In the genomic region with DNA sequence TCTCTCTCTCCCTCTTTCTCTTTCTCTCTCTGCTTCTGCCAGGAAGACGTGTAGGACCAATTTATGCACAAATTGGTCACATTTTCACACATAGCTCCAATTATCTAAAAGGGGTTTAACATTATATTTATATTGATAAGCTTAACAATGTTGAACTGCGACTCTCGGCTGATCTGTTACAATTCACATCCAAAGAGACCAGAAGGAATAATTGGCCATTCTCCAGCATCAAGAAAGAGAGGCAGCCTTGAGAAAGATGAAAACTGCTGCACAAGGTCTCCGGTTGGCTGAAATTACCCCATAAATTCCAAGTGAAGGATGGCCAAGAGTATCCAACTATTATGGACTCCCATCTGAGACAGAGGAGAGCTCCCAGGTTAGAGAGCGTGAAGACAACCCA, we compare ENCODE assay signal across 24 mouse cellular contexts.
DNase-seq lines count a peak whose midpoint lies in the region; ATAC-seq and TF ChIP-seq lines count a peak whose summit lies in the region.
"Had no signal": no experiment of that assay in that cellular context is flagged by ENCODE, and none has a peak within 500 bp of the region (broad histone marks: within the 10 kb centered on the region; RNA-seq: fewer than 3 reads in every experiment).

No protein-coding gene starts in this region.

- H3K27ac ChIP-seq in forebrain, embryonic 15.5 days (replicated peaks): peak overlapping the region; percentile 58
- no peak overlapping the region for H3K27ac ChIP-seq in forebrain, embryonic 11.5 days (ENCODE audit: low read depth, low read length)
- H3K27ac ChIP-seq in forebrain, embryonic 16.5 days (ENCODE audit: low read length): peak overlapping the region; percentile 79
- H3K27ac ChIP-seq: embryonic facial prominence, embryonic 12.5 days; embryonic facial prominence, embryonic 15.5 days; heart, embryonic 15.5 days; hindbrain, embryonic 10.5 days; hindbrain, embryonic 13.5 days had no signal

- ATAC-seq in forebrain, embryonic 15.5 days (replicated peaks): no peak
- no peak for ATAC-seq in forebrain, embryonic 11.5 days (replicated peaks; ENCODE audit: low FRiP score)
- ATAC-seq in forebrain, embryonic 16.5 days: no peak
- ATAC-seq: CD4-positive, CD25-positive, alpha-beta regulatory T cell, adult 4 months; intestine, postnatal 0 days had no signal

- no peaks in the 10 kb centered on the region for H3K36me3 ChIP-seq in forebrain, embryonic 15.5 days
- no peaks in the 10 kb centered on the region for H3K36me3 ChIP-seq in forebrain, embryonic 11.5 days (ENCODE audit: control insufficient read depth, insufficient read depth, low read length)
- no peaks in the 10 kb centered on the region for H3K36me3 ChIP-seq in forebrain, embryonic 16.5 days (ENCODE audit: control insufficient read depth, insufficient read depth)
- H3K36me3 ChIP-seq: embryonic facial prominence, embryonic 12.5 days; embryonic facial prominence, embryonic 15.5 days; heart, embryonic 12.5 days; heart, embryonic 15.5 days; hindbrain, embryonic 10.5 days; hindbrain, embryonic 13.5 days had no signal

- no peak overlapping the region for H3K9ac ChIP-seq in forebrain, embryonic 15.5 days (replicated peaks)
- no peak overlapping the region for H3K9ac ChIP-seq in forebrain, embryonic 11.5 days (ENCODE audit: low read length)
- no peak overlapping the region; the same call in 1 of the 2 replicates for H3K9ac ChIP-seq in forebrain, embryonic 16.5 days (replicated peaks; ENCODE audit: low read depth, low read length)
- H3K9ac ChIP-seq: embryonic facial prominence, embryonic 12.5 days; embryonic facial prominence, embryonic 15.5 days; heart, embryonic 12.5 days; heart, embryonic 15.5 days; hindbrain, embryonic 13.5 days had no signal

- no peak for DNase-seq in forebrain, embryonic 11.5 days (ENCODE audit: low spot score)
- peak; percentile 57 for DNase-seq in brain, embryonic 14.5 days (ENCODE audit: low read depth)
- DNase-seq in gastrocnemius, postnatal 4 days (ENCODE audit: low spot score in 2 of 2): no peak
- no peak for DNase-seq in layer of hippocampus, postnatal 36 days
- DNase-seq: adrenal gland, adult 2 months; adrenal gland, postnatal 14 days; cerebellum, adult 18-20 months; cerebellum, adult 9-10 months; gastrocnemius, postnatal 10 days; gastrocnemius, postnatal 36 days; heart, adult 11 months; heart, postnatal 10 days; heart, postnatal 36 days; kidney, adult 2 months had no signal

- H3K4me3 ChIP-seq in forebrain, embryonic 15.5 days: no peak overlapping the region
- H3K4me3 ChIP-seq in forebrain, embryonic 11.5 days (ENCODE audit: low read depth, low read length): no peak overlapping the region
- no peak overlapping the region for H3K4me3 ChIP-seq in forebrain, embryonic 16.5 days (replicated peaks; ENCODE audit: low read length)
- H3K4me3 ChIP-seq: embryonic facial prominence, embryonic 12.5 days; embryonic facial prominence, embryonic 15.5 days; heart, embryonic 12.5 days; heart, embryonic 15.5 days; hindbrain, embryonic 10.5 days; hindbrain, embryonic 13.5 days had no signal

- TF ChIP-seq POLR2A in brain, embryonic 14.5 days (IDR thresholded peaks at IDR 0.05; ENCODE audit: borderline replicate concordance, extremely low read depth, insufficient read depth, insufficient read length, poor library complexity, severe bottlenecking): no peak

- no peaks in the 10 kb centered on the region for H3K9me3 ChIP-seq in forebrain, embryonic 15.5 days
- H3K9me3 ChIP-seq in forebrain, embryonic 11.5 days (ENCODE audit: control insufficient read depth, low read length): no peaks in the 10 kb centered on the region
- no peaks in the 10 kb centered on the region for H3K9me3 ChIP-seq in forebrain, embryonic 16.5 days (ENCODE audit: control insufficient read depth, low read length)
- H3K9me3 ChIP-seq: embryonic facial prominence, embryonic 12.5 days; embryonic facial prominence, embryonic 15.5 days; heart, embryonic 12.5 days; heart, embryonic 15.5 days; hindbrain, embryonic 10.5 days; hindbrain, embryonic 13.5 days had no signal

- no peak for TF ChIP-seq CTCF in brain, embryonic 14.5 days (IDR thresholded peaks at IDR 0.05; ENCODE audit: borderline replicate concordance, extremely low read depth, insufficient read depth, insufficient read length)

- H3K27me3 ChIP-seq in forebrain, embryonic 15.5 days: no peaks in the 10 kb centered on the region
- H3K27me3 ChIP-seq in forebrain, embryonic 11.5 days (ENCODE audit: control insufficient read depth, insufficient read depth, low read length): no peaks in the 10 kb centered on the region
- no peaks in the 10 kb centered on the region for H3K27me3 ChIP-seq in forebrain, embryonic 16.5 days (replicated peaks; ENCODE audit: control insufficient read depth, insufficient read depth, low read length)
- H3K27me3 ChIP-seq: embryonic facial prominence, embryonic 15.5 days; heart, embryonic 12.5 days; heart, embryonic 15.5 days; hindbrain, embryonic 13.5 days had no signal

- peaks cover 19% of the 10 kb centered on the region for H3K4me1 ChIP-seq in forebrain, embryonic 15.5 days
- H3K4me1 ChIP-seq in forebrain, embryonic 11.5 days (replicated peaks; ENCODE audit: control insufficient read depth, insufficient read depth, low read length): no peaks in the 10 kb centered on the region
- H3K4me1 ChIP-seq in forebrain, embryonic 16.5 days (replicated peaks; ENCODE audit: control insufficient read depth, insufficient read depth, low read length): peaks cover 16% of the 10 kb centered on the region
- H3K4me1 ChIP-seq: embryonic facial prominence, embryonic 12.5 days; embryonic facial prominence, embryonic 15.5 days; heart, embryonic 15.5 days had no signal

- 61% methylated on average over 5 of the region's 5 CpGs for WGBS in forebrain, embryonic 15.5 days
- 89% methylated on average over 5 of the region's 5 CpGs for WGBS in forebrain, embryonic 11.5 days
- 56% methylated on average over 5 of the region's 5 CpGs for WGBS in forebrain, embryonic 16.5 days

- 0 out of 2 replicates have a peak overlapping the region, but pooled peaks have one; percentile 1 for H3K4me2 ChIP-seq in forebrain, embryonic 15.5 days (replicated peaks)
- H3K4me2 ChIP-seq in forebrain, embryonic 11.5 days (ENCODE audit: low read depth, low read length, severe bottlenecking): no peak overlapping the region
- H3K4me2 ChIP-seq in forebrain, embryonic 16.5 days (ENCODE audit: low read length): peak overlapping the region; percentile 35; the same call in 1 of the 2 replicates
- H3K4me2 ChIP-seq: embryonic facial prominence, embryonic 12.5 days; embryonic facial prominence, embryonic 15.5 days; heart, embryonic 12.5 days; heart, embryonic 15.5 days; hindbrain, embryonic 13.5 days had no signal
